Mouse (Mus musculus) E14TG2a.4 (cell line): ENCODE measurements at regions not wholly inside any gene's neighbourhood (a gene's known extent, or its start where the extent isn't known, plus 50 kb on each side); places are given as distances from the start of the nearest gene placed in this dataset.

Experiments used
- CTCF ChIP-seq: conservative IDR thresholded peaks from 2 replicates; pipeline ENCODE4 v1.5.1; 2014; ENCODE audit warnings: low read length
- NANOG ChIP-seq: IDR thresholded peaks from 2 replicates; pipeline ENCODE4 v1.6.1; 2014; ENCODE audit warnings: borderline replicate concordance, low read length, mixed read lengths
- POU5F1 ChIP-seq: IDR thresholded peaks from 2 replicates; pipeline ENCODE4 v1.6.1; 2014; ENCODE audit warnings: low read length, borderline replicate concordance

- peak; percentile 53 for TF ChIP-seq CTCF
- no peak for TF ChIP-seq POU5F1
- no peak for TF ChIP-seq NANOG
These were observed 310.0 kb upstream of the Magi2 start for GRCm38 (mm10) chr5:18916688-18917285.
